Mouse (Mus musculus) layer of hippocampus, postnatal 10 days (tissue): ENCODE data around the gene Armh4. TPM values are rescaled to one million over a fixed set of nuclear protein-coding genes. Genes with fewer than 3 reads are reported as not detected.
"Not testable (repeated sequence)": the region's sequence is repeated elsewhere in the genome, so short reads cannot be mapped to it uniquely, and the experiment has no call there.

ENCODE experiments used
- DNase-seq, 2 experiments: peaks; one replicate each; pipeline ENCODE4 v3.0.0; 2021; ENCODE audit warnings: low spot score in 2 of 2
- long read RNA-seq: library from polyadenylated mRNA; stranded (forward); transcript quantifications from one replicate; pipeline ENCODE4 v2.0.0, GENCODE M21; 2023
- total RNA-seq, 2 experiments: library from RNA; stranded (reverse); gene quantifications; 2 replicates each; pipeline ENCODE4 v1.2.3; 2021

The Armh4 gene
- 10 to 100 TPM; 34.9 to 36.7 TPM for total RNA-seq
- long read RNA-seq, full-length matches to known transcripts = 26 of 27 reads
- long read RNA-seq, partial matches to known transcripts = 0 of 27 reads
- long read RNA-seq, other reads (novel, unspliced or antisense) = 1 of 27 reads

GRCm38 (mm10) chr14:49782715-49783531, at the start of gene Armh4:
Gene Armh4 (minus strand): TSS chr14:49783383.
- peak; percentile 67 to 76 for DNase-seq

- DNase-seq = no peak
Measured at GRCm38 (mm10) chr14:49829192-49830171, 46.3 kb upstream of the Armh4 start.

GRCm38 (mm10) chr14:49819721-49820440, 36.7 kb upstream of the Armh4 start:
- not testable (repeated sequence) for DNase-seq

GRCm38 (mm10) chr14:49818713-49819208, 35.6 kb upstream of the Armh4 start:
- not testable (repeated sequence) for DNase-seq

GRCm38 (mm10) chr14:49812966-49813365, 29.8 kb upstream of the Armh4 start:
- DNase-seq = not testable (repeated sequence)

GRCm38 (mm10) chr14:49805051-49805450, 21.9 kb upstream of the Armh4 start:
- not testable (repeated sequence) for DNase-seq

GRCm38 (mm10) chr14:49801444-49801843, 18.3 kb upstream of the Armh4 start:
- DNase-seq = peak; percentile 22 to 42

GRCm38 (mm10) chr14:49793948-49794347, 10.8 kb upstream of the Armh4 start:
- DNase-seq = no peak

GRCm38 (mm10) chr14:49790542-49790941, 7.4 kb upstream of the Armh4 start:
- no peak for DNase-seq

- peak; percentile 74 to 77 for DNase-seq
Measured at GRCm38 (mm10) chr14:49785793-49786192, 2.6 kb upstream of the Armh4 start.

GRCm38 (mm10) chr14:49783866-49784265, 683 bp upstream of the Armh4 start:
- no peak for DNase-seq

- DNase-seq = no peak
Measured at GRCm38 (mm10) chr14:49780416-49780815, 2.8 kb downstream of the Armh4 start.

GRCm38 (mm10) chr14:49777539-49777938, 5.6 kb downstream of the Armh4 start:
- not testable (repeated sequence) for DNase-seq

- DNase-seq = no peak
Measured at GRCm38 (mm10) chr14:49771746-49772145, 11.4 kb downstream of the Armh4 start.

GRCm38 (mm10) chr14:49766601-49767000, 16.6 kb downstream of the Armh4 start:
- no peak for DNase-seq

- no peak for DNase-seq
Measured at GRCm38 (mm10) chr14:49755845-49756244, 27.3 kb downstream of the Armh4 start.

- DNase-seq = no peak
Measured at GRCm38 (mm10) chr14:49752614-49753013, 30.6 kb downstream of the Armh4 start.

GRCm38 (mm10) chr14:49745874-49746273, 37.3 kb downstream of the Armh4 start:
- DNase-seq = no peak

- DNase-seq = no peak
Measured at GRCm38 (mm10) chr14:49743946-49744526, 39.1 kb downstream of the Armh4 start.

GRCm38 (mm10) chr14:49739328-49739727, 43.9 kb downstream of the Armh4 start:
- DNase-seq = no peak
